Mouse (Mus musculus): ENCODE measurements around the gene Lgals7.
A peak's percentile ranks its signal among the peaks of the same experiment; 100 is the strongest.

The Lgals7 gene

DNA sequence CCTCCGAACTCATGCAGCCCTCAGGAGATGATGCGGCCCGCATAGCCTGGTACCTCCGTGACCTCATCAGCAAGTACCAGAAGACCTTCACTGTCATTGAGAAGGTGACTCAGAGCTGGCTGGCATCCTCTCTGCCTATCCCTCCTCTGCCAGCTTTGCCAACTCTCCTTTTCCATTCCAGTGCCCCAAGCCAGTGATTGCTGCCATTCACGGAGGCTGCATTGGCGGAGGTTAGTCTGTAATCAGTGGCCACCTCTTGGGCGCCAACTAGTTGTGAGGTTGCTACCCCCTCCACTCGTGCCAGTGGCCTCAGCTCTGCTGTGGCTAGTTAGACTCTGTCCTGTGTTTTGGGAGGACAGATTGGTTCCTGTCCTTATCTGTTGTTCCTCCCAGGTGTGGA, 33.8 kb upstream of the Lgals7 start:
- no peak for DNase-seq (ENCODE audit: low read depth, low spot score)

DNA sequence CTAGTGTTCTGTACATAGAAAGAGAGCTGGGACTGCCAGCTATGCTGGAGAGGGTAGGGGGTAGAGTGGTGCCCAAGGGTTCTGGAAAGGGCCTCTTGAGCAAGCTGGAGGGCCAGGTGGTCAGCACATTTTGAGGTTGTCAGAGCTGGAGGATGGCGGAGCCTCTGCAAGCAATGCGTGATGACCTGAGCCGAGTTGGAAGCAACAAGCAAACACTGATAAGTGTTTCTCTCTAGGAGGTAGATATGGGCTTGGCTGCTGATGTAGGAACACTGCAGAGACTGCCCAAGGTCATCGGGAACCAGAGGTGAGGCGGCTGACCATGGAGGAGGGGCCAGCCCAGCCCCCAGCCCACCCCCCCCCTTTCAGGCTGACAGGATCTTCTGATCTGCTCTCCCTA, 32.7 kb upstream of the Lgals7 start:
- DNase-seq (ENCODE audit: low read depth, low spot score), result no peak

DNA sequence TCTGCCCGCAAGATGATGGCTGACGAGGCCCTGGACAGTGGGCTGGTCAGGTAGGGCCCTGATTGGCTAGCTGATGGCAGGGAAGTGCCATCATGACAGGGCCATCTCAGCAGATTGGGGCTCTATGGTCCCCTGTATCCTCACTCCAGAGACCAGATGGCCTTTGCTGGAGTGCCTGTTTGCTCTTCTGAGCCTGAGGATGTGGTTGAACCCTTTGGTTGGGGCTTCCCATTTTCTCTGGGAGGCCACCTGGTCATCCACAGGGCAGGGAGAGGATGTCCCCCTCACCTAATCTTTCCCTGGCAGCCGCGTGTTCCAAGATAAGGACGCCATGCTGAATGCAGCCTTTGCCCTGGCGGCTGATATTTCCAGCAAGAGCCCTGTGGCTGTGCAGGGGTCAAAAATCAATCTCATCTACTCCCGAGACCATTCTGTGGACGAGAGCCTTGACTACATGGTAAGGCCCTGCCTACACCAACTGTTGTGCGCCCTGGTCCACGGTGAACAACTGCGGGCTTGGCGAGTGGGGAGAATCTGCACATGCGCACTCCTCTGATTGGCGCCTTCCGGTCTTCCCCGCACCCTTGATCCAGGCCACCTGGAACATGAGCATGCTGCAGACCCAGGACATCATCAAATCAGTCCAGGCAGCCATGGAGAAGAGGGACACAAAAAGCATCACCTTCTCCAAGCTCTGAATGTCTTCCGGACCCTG, 32.1 kb upstream of the Lgals7 start:
- no peak for DNase-seq (ENCODE audit: low read depth, low spot score)

DNA sequence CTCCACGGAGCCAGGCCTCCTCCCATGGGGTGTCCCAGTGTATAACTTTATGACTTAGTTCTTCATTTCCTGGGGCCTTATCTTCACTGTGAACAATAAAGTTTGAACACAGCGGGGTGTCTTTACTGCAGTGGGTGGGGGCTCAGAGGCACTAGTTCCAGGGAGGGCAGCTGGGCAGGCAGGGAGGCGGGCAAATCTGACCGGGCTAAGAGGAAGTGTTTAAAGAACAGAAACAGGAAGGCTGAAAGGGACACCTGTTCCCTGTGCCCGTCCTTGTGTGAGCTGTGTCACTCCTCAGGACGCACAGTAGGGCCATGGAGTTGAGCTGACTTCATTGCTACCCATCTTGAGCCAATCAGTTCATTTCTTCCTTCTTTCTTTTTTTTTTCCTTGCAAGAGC, 31.5 kb upstream of the Lgals7 start:
- peak; percentile 83 for DNase-seq (ENCODE audit: low read depth, low spot score)

DNA sequence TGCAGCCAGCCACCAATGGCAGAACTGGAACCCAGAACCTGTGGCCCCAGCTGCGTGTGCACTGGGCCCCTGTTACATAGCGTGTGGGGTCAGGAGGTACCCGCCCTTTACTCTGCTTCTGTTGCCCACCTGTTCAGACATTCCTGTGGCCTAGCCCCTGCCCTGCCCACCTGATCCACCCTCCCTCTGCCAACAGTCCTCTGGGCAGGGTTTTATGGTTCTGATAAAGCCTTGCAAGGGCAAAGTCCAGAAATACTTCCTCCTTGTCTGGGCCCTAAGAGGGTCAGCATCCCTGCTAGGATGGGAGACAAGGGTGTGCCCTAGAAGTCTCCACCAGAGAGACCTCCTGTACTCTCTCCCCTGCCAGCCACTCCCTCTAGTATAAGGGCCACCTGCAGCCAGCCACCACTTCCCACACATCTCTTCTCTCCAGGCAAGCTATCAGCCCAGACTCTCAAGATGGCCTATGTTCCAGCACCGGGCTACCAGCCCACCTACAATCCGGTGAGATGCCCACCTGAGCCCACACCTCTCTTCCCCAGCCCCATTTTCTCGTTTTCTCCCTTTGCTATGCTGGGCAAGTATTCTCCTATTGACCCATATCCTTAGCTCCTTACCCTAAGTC, 29.8 kb upstream of the Lgals7 start, which contains the start of gene Lgals4:
TSS of gene Lgals4 (plus strand) at position 132 of the 625 bp plus-strand sequence.
- no peak for DNase-seq (ENCODE audit: low read depth, low spot score)

DNA sequence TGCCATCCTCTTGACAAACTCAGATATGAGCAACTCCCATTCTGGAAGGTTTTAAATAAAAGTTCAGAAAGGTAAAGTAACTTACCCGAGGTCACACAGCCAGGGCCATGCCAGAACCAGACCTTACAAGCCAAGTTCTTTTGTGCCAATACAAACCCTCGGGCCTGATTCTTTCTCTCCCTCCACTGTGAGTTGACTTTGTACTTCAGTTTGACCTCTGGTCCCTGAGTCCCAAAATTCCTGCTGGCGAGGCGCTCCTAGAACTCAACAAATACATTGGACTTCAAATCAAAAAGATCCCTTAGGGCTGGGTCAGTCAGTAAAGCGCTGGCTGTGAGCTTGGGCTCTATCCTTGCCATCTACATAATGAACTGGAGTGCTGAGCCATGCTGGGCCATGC, 26.7 kb upstream of the Lgals7 start:
- no peak for DNase-seq (ENCODE audit: low read depth, low spot score)

DNA sequence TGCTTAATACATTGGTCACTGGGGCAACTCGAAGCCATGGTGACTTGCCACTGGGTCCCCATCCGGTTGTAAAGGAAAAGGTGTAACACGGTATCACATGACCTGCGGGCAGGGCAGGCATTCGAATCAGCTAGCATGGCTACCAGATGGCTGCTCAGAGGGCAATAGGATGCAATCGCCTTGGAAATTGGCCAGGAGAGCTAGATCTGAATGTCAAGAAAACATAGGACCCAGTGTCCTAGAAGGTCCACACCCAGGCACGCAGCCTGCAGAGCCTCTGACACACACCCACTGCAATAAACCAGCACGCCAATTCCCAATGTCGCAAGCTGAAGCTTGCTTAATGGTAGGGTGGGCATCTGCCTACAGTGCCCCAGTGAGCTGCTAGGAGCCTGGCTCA, 25.3 kb upstream of the Lgals7 start:
- no peak for DNase-seq (ENCODE audit: low read depth, low spot score)

DNA sequence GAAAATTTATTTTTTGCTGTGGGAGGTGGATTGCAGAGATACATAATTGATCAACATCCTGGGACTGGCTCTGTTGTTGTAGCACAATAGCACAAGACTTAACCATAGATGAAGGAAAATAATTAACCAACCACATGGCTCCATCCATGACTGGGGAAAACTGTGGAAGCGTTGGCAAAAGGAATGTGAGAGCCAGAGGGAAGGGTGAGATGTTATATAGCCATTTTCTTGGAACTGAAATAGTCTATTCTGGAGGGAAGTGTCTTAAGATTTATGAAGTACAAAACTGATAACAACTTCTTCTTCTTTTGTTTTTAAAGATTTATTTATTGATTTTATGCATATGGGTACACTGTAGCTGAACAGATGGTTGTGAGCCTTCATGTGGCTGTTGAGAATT, 16.4 kb upstream of the Lgals7 start:
- no peak for DNase-seq (ENCODE audit: low read depth, low spot score)

DNA sequence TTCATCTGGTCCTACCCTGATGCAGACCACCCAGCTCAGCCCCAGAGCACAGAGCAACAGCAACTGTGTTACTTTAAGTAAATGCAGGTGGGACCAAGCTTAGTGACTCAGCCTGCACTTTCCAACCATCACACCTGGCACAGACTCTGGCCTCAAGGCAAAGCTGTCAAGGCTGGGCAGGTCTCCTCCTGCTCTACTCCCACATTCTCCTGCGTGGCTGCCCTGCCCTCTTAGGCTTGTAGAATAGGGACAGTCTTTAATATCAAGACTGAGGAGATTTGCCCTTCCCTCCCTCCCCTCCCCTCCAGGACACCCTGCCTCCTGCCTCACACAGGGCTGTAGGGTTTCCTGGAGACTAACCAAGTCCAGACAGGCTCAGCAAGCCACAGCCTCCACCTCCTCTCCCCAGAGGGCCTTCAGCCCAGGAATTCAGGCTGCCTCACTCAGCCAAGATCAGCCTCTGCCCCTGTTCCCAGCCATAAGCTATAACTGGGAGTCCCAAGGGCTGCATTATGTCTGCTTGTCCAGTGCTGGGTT, 13.9 kb upstream of the Lgals7 start:
- no peak for DNase-seq (ENCODE audit: low read depth, low spot score)

DNA sequence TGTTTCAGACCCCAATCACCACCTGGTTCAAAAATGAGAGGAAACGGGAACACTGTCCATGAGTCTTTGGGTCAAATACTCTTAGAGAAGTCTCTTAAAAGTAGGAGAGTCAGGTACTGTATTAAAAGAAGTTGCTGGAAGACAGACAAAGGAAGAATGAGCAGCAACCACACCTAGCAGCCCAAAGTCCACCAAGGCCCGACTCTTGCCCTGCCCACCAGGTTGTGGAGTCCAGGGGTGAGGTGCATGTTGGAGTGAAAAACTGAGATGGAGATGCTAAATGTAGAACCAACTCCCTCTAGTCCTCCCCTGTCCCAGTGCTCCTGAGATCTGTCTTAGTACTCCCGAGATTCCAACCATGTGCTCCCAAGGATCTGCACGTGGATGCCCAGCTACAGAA, 13.0 kb upstream of the Lgals7 start:
- no peak for DNase-seq (ENCODE audit: low read depth, low spot score)

DNA sequence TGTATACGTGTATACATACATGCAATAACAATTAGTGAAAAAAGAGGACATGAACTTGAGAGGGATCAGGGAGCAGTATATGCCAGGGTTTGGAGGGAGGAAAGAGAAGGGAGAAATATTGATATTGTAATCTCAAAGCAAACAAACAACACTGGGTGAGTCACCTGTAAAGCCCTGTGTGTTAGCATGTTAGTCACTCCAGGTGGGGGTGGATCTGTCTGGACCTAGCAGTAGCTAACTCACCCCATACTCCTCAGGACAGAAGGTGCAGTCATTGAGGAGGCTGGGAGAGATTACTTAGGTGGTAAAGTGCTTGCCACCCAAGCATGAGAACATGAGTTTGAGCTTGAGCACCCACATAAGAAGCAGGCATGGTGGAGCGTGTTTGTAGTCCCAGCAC, 3.7 kb upstream of the Lgals7 start:
- no peak for DNase-seq (ENCODE audit: low read depth, low spot score)

DNA sequence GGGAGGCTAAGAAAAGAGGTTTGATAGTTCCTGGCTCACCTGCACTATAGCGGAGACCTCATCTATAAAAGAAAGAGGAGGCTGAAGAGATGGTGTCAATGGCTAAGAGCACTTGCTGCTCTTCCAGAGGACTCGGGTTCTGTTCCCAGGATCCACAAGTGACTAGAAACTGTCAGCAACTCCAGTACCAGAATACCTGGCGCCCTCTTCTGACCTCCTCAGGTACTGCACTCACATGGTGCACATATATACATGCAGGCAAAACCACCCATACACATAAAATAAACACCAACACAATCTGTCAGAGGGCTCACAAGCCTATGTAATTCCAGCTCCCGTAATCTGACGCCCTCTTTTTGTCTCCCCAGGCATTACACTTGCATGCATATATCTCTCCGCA, 2.8 kb upstream of the Lgals7 start:
- peak; percentile 24 for DNase-seq (ENCODE audit: low read depth, low spot score)

DNA sequence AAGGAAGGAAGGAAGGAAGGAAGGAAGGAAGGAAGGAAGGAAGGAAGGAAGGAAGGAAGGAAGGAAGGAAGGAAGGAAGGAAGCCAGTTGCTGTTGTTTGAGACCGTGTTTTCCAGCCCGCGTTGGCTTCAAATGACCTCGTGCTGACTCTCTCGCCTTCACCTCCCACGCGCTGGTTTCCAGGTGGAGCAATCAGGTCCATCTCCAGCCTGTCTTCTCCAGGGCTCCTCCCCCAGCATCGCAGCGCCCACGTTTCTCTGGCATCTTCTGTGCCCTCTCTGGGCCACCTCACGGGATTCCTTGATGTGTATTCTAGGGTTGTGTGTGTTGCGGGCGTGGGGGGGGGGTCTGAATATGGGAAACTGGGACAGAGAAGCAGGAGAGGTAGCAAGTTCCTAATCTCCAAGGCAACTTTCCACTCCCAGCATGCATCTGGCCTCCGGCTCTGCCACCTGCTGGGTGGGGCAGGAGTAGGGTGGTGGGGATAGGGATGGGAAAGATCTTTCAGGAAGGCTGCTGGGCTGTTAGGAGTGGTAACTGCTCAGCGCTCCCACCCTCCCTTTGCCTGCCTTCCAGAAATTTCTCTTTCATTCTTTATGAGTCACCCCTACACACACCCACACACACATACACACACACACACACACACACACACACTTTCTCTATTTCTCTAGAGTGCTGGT, 695 bp upstream of the Lgals7 start:
- DNase-seq (ENCODE audit: low read depth, low spot score), result no peak

DNA sequence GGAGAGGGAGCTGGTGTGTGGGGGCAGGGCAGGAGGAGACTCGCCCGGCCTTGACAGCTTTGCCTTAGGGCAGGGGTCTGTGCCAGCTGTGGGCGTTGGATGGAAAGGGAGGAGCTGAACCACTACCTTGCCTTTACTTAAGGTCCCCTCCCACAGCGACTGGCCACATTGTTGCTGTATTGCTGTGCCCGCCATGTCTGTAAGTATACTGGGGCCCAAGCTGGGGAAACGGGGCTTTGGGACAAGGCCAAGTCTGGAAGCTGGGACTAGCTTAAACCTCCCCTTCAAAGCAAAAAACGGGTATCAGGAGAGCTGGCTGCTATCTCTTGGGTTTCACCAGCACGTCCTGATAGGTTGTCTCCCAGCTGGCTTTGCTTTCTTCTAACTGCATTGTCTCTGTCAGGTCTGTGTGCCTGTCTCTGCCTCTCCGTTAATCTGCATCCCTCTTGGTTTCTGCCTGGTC, 666 bp downstream of the Lgals7 start:
- no peak for DNase-seq (ENCODE audit: low read depth, low spot score)

DNA sequence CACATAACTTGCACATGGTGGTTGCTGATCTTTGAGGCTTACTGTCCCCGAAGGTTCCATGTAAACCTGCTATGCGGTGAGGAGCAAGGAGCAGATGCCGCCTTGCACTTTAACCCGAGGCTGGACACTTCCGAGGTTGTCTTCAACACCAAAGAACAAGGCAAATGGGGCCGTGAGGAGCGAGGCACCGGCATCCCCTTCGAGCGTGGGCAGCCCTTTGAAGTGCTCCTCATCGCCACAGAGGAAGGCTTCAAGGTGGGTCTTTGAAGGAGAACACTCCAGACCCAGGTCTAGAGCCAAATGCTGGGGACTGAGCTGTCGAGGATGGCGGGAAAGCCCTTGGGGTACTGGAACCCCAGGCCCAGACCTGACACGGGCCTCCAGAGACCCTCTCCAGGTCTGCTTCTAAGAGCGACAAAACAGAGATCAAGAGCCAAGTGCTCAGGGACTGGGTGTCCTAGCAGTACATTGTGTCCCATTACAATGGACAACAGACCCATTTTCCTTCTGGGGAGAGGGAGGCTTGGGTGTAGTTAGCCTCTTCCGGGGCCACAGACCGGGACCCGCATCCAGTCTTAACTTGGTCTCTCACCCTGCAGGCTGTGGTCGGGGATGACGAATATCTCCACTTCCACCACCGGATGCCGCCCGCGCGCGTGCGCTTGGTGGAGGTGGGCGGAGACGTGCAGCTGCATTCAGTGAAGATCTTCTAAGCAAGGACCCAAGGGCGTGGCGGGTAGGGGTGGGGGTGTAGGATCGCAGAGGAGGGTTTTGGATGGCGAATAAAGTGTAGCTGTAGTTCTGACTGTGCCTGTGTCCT, 2.0 kb downstream of the Lgals7 start:
- peak; percentile 95 for DNase-seq (ENCODE audit: low read depth, low spot score)

DNA sequence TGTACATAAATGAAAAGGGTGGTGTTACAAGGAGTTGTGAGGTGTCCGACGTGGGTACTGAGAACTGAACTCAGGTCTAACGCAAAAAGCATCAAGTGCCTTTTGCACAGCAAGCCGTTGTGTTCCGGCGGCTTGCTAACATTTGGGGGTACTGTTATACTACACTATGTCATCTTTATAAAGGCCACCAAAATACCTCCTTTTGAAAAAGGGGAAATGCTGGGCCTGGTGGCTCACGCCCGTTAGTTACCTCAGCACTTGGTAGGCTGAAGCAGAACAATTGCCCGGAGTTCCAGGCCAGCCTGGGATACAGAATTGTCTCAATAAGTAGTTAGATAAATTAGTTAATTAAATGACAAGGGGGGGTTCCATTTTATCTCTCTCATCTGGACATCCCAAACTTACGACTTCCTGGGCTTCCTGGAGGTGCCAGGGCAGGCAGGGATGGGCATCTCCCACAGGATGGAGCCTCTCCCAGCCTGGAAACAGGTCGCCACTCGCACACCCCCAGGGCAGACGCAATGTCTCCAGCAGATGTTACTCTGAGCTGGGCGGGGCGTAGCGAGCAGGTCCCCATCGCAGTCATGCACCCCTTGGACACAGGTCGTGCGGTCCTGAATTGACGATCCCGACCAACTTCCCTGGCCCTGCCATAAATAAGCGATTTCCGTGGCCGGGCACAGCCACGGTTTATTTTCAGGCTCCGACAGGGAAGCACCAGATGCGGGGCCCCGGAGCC, 3.3 kb downstream of the Lgals7 start:
- peak; percentile 56 for DNase-seq (ENCODE audit: low read depth, low spot score)

DNA sequence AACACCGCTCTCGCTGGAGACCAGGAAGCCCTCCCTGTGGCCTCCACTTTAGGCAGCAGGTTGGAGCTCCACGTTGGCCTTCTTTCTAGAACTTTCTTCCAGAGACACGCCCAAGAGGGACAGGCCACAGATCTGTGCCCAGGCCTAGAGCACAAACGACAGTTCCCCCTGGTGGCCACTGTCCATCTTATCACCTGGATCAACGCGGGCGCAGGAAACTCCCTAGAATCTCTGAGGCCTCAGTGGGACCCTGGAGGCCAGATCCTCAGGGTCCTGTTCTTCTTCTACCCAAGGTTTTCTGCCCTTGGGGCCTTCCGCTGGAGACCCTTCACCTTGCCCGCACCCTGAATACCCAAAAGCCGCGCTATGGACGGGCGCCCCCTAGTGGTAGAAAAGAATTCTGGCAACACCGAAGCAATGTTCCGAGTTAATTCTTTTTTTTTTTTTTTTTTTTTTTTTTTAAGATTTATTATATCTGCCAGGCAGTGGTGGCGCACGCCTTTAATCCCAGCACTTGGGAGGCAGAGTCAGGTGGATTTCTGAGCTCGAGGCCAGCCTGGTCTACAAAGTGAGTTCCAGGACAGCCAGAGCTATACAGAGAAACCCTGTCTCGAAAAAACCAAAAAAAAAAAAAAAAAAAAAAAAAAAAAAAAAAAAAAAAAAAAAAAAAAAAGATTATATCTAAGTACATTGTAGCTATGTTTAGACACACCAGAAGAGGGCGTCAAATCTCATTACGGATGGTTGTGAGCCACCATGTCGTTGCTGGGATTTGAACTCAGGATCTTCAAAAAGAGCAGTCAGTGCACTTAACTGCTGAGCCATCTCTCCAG, 4.1 kb downstream of the Lgals7 start:
- peak; percentile 91 for DNase-seq (ENCODE audit: low read depth, low spot score)

DNA sequence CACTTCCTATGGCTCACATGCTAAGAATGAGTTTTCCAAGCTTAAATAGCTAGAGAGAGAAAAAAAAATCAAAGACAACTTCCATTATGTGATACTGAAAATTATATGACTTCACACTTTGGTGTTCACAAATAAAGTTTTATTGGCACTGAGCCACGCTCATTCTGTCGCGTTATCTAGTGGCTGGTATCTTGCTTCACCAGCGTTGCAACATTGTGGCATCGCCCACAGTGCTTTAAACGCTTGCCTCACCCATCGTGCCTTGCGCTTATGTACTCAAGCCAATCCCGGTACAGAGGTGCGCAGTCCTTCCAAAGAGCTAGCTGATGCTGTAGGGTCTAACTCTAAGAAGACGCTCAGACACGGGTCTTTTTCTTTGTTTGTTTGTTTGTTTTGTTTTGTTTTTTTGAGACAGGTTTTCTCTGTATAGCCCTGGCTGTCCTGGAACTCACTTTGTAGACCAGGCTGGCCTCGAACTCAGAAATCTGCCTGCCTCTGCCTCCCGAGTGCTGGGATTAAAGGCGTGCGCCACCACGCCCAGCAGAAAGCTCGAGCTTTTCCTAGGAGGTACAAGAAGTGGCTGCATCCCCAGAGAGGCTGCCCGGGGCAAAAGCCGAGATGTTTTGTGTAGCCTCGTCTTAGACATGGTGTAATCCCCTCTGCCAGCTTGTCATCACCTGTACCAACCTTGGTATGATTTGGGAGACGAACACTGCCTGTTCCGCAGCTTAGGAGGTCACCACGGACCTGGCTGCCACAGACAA, 7.4 kb downstream of the Lgals7 start:
- DNase-seq (ENCODE audit: low read depth, low spot score), result no peak

DNA sequence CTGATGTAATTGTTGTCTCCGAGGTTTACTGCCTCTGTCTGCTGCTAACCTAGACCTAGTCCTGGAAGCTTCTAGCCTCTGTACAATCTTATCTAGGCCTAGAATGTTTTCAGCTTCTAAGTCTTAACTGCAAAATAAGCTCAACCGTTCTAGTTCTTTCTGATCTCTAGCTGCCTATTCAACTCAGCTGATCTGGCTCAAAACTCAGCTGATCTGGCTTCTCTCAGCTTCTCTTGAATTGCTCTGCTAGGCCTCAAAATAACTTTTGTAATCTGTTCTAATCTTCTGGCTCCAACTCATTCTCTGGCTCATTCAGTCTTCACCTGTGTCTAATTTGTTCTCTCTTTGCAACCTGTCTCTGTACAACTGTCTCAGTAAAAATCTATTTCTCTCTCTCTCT, 10.9 kb downstream of the Lgals7 start:
- DNase-seq (ENCODE audit: low read depth, low spot score), result no peak

Data from A20 (cell line).